Mouse (Mus musculus) embryonic fibroblast, embryonic 13.5 days (primary cell): ENCODE results near the gene Gss.

ENCODE experiments used
- CTCF ChIP-seq: IDR thresholded peaks from 2 replicates; pipeline ENCODE4 v1.5.1; 2011; ENCODE audit warnings: mild to moderate bottlenecking, control low read depth, low read length, moderate library complexity, borderline replicate concordance; ENCODE audit not compliant: insufficient read depth
- POLR2A ChIP-seq: IDR thresholded peaks from 2 replicates; pipeline ENCODE4 v1.6.1; 2011; ENCODE audit warnings: low read depth, mild to moderate bottlenecking, control low read depth, low read length, moderate library complexity

GRCm38 (mm10) chr2:155585082-155585481 lies 7.5 kb downstream of the Gss start:
- TF ChIP-seq CTCF (no peak), POLR2A (no peak)
